Mouse (Mus musculus): Measurements from ENCODE around the gene Vdac1. TPM values are rescaled to one million over a fixed set of nuclear protein-coding genes. Genes with fewer than 3 reads are reported as not detected.

Vdac1 gene
- total RNA-seq, 2 experiments from 2014 or later: 564 to 569 TPM

- no peak for DNase-seq (ENCODE audit: low spot score in 2 of 2)
These were observed 58.6 kb downstream of the Vdac1 start for GRCm38 (mm10) chr11:52419246-52419645.

- no peak for DNase-seq (ENCODE audit: low spot score in 2 of 2)
These were observed 59.2 kb downstream of the Vdac1 start for GRCm38 (mm10) chr11:52419861-52420260.

GRCm38 (mm10) chr11:52420296-52421052, 59.8 kb downstream of the Vdac1 start:
- no peak for DNase-seq (ENCODE audit: low spot score in 2 of 2)

- DNase-seq (ENCODE audit: low spot score in 2 of 2): peak; percentile 62 to 81
These were observed 60.6 kb downstream of the Vdac1 start for GRCm38 (mm10) chr11:52421053-52421778.

- no peak for DNase-seq (ENCODE audit: low spot score in 2 of 2)
These were observed 68.8 kb downstream of the Vdac1 start for GRCm38 (mm10) chr11:52429440-52429839.

GRCm38 (mm10) chr11:52431594-52431993, 70.9 kb downstream of the Vdac1 start:
- DNase-seq (ENCODE audit: low spot score in 2 of 2): peak; percentile 21 to 54

- no peak for DNase-seq (ENCODE audit: low spot score in 2 of 2)
These were observed 71.5 kb downstream of the Vdac1 start for GRCm38 (mm10) chr11:52432148-52432547.

- no peak for DNase-seq (ENCODE audit: low spot score in 2 of 2)
These were observed 72.6 kb downstream of the Vdac1 start for GRCm38 (mm10) chr11:52433076-52433796.

GRCm38 (mm10) chr11:52433797-52434195, 73.1 kb downstream of the Vdac1 start:
- no peak for DNase-seq (ENCODE audit: low spot score in 2 of 2)

- no peak for DNase-seq (ENCODE audit: low spot score in 2 of 2)
These were observed 74.8 kb downstream of the Vdac1 start for GRCm38 (mm10) chr11:52435466-52435865.

- DNase-seq (ENCODE audit: low spot score in 2 of 2): peak in 1 of 2 experiments; percentile 15
These were observed 76.5 kb downstream of the Vdac1 start for GRCm38 (mm10) chr11:52437123-52437522.

Other genes starting within 250 kb of the Vdac1 start
- gene Olfr1373, start 215.3 kb upstream of the Vdac1 start, total RNA-seq (2021): not detected
- gene Olfr1371, start 146.9 kb upstream of the Vdac1 start, total RNA-seq (2021): not detected
- 100 to 1,000 TPM; 467 to 471 TPM for gene Skp1a, start 128.9 kb upstream of the Vdac1 start, total RNA-seq (2021)
- 1 to 10 TPM; 6.0 to 6.3 TPM for gene Tcf7, start 77.8 kb upstream of the Vdac1 start, total RNA-seq (2021)
- gene 9530068E07Rik, start 35.6 kb downstream of the Vdac1 start, total RNA-seq (2021): 10 to 100 TPM; 82.2 to 82.4 TPM